Mouse (Mus musculus) MEL (cell line): ENCODE measurements around the gene Dnajc5.

Experiments used
- CTCF ChIP-seq, 3 experiments: IDR thresholded peaks in 2 of 3; conservative IDR thresholded peaks in 1 of 3; 2 replicates each; pipeline ENCODE4 v1.5.1; 2011 to 2012; ENCODE audit warnings: low read length in 3 of 3, low read depth in 2 of 3, mild to moderate bottlenecking in 2 of 3, improper control_type of control experiment in 1 of 3, inconsistent platforms in 1 of 3, mixed read lengths in 1 of 3, moderate library complexity in 1 of 3; ENCODE audit not compliant: control insufficient read depth in 1 of 3, insufficient read depth in 1 of 3, poor library complexity in 1 of 3, severe bottlenecking in 1 of 3
- EP300 ChIP-seq, 2 experiments: IDR thresholded peaks; 2 replicates each; pipeline ENCODE4 v1.6.1; 2011; ENCODE audit warnings: improper control_type of control experiment in 2 of 2, low read length in 2 of 2, low read depth in 1 of 2, mild to moderate bottlenecking in 1 of 2
- POLR2A ChIP-seq, 2 experiments: IDR thresholded peaks; 2 replicates each; pipeline ENCODE4 v1.6.1; 2011 to 2012; ENCODE audit warnings: low read length in 2 of 2, mild to moderate bottlenecking in 2 of 2, control low read depth in 1 of 2, improper control_type of control experiment in 1 of 2, low read depth in 1 of 2, moderate library complexity in 1 of 2; ENCODE audit not compliant: control insufficient read depth in 1 of 2, insufficient read depth in 1 of 2, poor library complexity in 1 of 2
- ZNF384 ChIP-seq: IDR thresholded peaks from 2 replicates; pipeline ENCODE4 v1.6.1; 2012; ENCODE audit warnings: low read depth, mild to moderate bottlenecking, inconsistent platforms, low read length, improper control_type of control experiment

DNA sequence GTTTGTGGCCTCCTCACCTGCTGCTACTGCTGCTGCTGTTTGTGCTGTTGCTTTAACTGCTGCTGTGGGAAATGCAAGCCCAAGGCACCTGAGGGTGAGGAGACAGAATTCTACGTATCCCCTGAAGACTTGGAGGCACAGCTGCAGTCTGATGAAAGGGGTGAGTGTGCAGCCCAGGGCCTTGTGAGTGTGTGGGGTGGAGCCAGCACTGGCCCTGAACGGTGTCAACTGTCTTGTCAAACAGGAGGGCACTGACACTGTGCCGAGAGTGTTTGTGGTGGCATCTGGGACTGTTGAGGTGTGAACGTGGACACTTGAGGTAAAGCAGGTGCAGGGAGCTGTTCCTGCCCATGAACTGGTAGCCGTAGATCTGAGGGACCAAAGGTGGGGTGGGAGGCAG, 28.4 kb downstream of the Dnajc5 start:
- no peak for TF ChIP-seq POLR2A (IDR thresholded peaks at IDR 0.05; ENCODE audit: control insufficient read depth in 1 of 2, insufficient read depth in 1 of 2, low read depth in 1 of 2, low read length in 2 of 2, poor library complexity in 1 of 2)
- no peak for TF ChIP-seq EP300 (IDR thresholded peaks at IDR 0.05; ENCODE audit: low read depth in 1 of 2, low read length in 2 of 2)
- TF ChIP-seq ZNF384: no peak
- no peak for TF ChIP-seq CTCF (IDR thresholded peaks at IDR 0.05 in 2 of 3, conservative IDR thresholded peaks at IDR 0.05 in 1 of 3; ENCODE audit: control insufficient read depth in 1 of 3, insufficient read depth in 1 of 3, low read depth in 2 of 3, low read length in 3 of 3, poor library complexity in 1 of 3, severe bottlenecking in 1 of 3)
